Mouse (Mus musculus) hindlimb bud, embryonic 11.5 days (tissue): ENCODE data around the gene Lrp11.
"Not testable (repeated sequence)": the region's sequence is repeated elsewhere in the genome, so short reads cannot be mapped to it uniquely, and the experiment has no call there.

ENCODE experiments used
- DNase-seq: peaks from one replicate; pipeline ENCODE4 v3.0.0-alpha.2; 2012; ENCODE audit warnings: low read depth, low spot score; ENCODE audit errors: extremely low spot score

Gene Lrp11

GRCm38 (mm10) chr10:7589592-7590233 is at the start of gene Lrp11:
TSS of gene Lrp11 (plus strand) at chr10:7589800.
- DNase-seq = no peak

- DNase-seq = no peak
Observed at GRCm38 (mm10) chr10:7578002-7578401, 11.6 kb upstream of the Lrp11 start.

- DNase-seq = no peak
Observed at GRCm38 (mm10) chr10:7581401-7581800, 8.2 kb upstream of the Lrp11 start.

- no peak for DNase-seq
Observed at GRCm38 (mm10) chr10:7582157-7582890, 7.3 kb upstream of the Lrp11 start.

- no peak for DNase-seq
Observed at GRCm38 (mm10) chr10:7582891-7583557, 6.6 kb upstream of the Lrp11 start.

- DNase-seq = no peak
Observed at GRCm38 (mm10) chr10:7586771-7587170, 2.8 kb upstream of the Lrp11 start.

- DNase-seq = no peak
Observed at GRCm38 (mm10) chr10:7590234-7590689, 662 bp downstream of the Lrp11 start.

GRCm38 (mm10) chr10:7590792-7591191 is 1.2 kb downstream of the Lrp11 start:
- DNase-seq = no peak

- no peak for DNase-seq
Observed at GRCm38 (mm10) chr10:7594797-7595196, 5.2 kb downstream of the Lrp11 start.

- no peak for DNase-seq
Observed at GRCm38 (mm10) chr10:7596251-7596650, 6.7 kb downstream of the Lrp11 start.

- no peak for DNase-seq
Observed at GRCm38 (mm10) chr10:7598177-7598576, 8.6 kb downstream of the Lrp11 start.

GRCm38 (mm10) chr10:7600647-7601046 is 11.0 kb downstream of the Lrp11 start:
- peak; percentile 47 for DNase-seq

GRCm38 (mm10) chr10:7605168-7605567 is 15.6 kb downstream of the Lrp11 start:
- DNase-seq = no peak

GRCm38 (mm10) chr10:7606437-7606836 is 16.8 kb downstream of the Lrp11 start:
- DNase-seq = no peak

- DNase-seq = no peak
Observed at GRCm38 (mm10) chr10:7608611-7609010, 19.0 kb downstream of the Lrp11 start.

GRCm38 (mm10) chr10:7611647-7612046 is 22.0 kb downstream of the Lrp11 start:
- no peak for DNase-seq

- not testable (repeated sequence) for DNase-seq
Observed at GRCm38 (mm10) chr10:7612210-7612609, 22.6 kb downstream of the Lrp11 start.

GRCm38 (mm10) chr10:7614834-7615233 is 25.2 kb downstream of the Lrp11 start:
- DNase-seq = no peak

- DNase-seq = not testable (repeated sequence)
Observed at GRCm38 (mm10) chr10:7617146-7617545, 27.5 kb downstream of the Lrp11 start.

GRCm38 (mm10) chr10:7617556-7617955 is 28.0 kb downstream of the Lrp11 start:
- not testable (repeated sequence) for DNase-seq

GRCm38 (mm10) chr10:7619821-7620241 is 30.2 kb downstream of the Lrp11 start:
- DNase-seq = no peak

- no peak for DNase-seq
Observed at GRCm38 (mm10) chr10:7620723-7621122, 31.1 kb downstream of the Lrp11 start.
